Mouse (Mus musculus) olfactory bulb, adult 2 months (tissue): ENCODE data around the gene AC109138.7.

Source experiments
- CTCF ChIP-seq: fragments of 200-500 bp; IDR thresholded peaks from 2 replicates; pipeline ENCODE4 v1.5.1; 2012; ENCODE audit warnings: low read depth, mild to moderate bottlenecking, low read length, moderate library complexity; ENCODE audit not compliant: insufficient read depth
- POLR2A ChIP-seq: fragments of 200-500 bp; IDR thresholded peaks from 2 replicates; pipeline ENCODE4 v1.6.1; 2012; ENCODE audit warnings: mild to moderate bottlenecking, low read depth, low read length, moderate library complexity; ENCODE audit not compliant: insufficient read depth

GRCm38 (mm10) chr19:4254230-4254629 is 40.1 kb downstream of the AC109138.7 start:
- no peak for TF ChIP-seq CTCF
- TF ChIP-seq POLR2A, result no peak
